Mouse (Mus musculus): Measurements from ENCODE around the gene Il6ra.

Il6ra gene

GRCm38 (mm10) chr3:89912543-89913391 is at the start of gene Il6ra:
Il6ra (minus strand) TSS chr3:89913196.
- DNase-seq (ENCODE audit: low spot score) = peak; percentile 67

GRCm38 (mm10) chr3:89962059-89962750 is 49.2 kb upstream of the Il6ra start:
- DNase-seq (ENCODE audit: low spot score) = no peak

- no peak for DNase-seq (ENCODE audit: low spot score)
Measured at GRCm38 (mm10) chr3:89961436-89961835, 48.4 kb upstream of the Il6ra start.

- peak; percentile 85 for DNase-seq (ENCODE audit: low spot score)
Measured at GRCm38 (mm10) chr3:89960469-89960868, 47.5 kb upstream of the Il6ra start.

GRCm38 (mm10) chr3:89959435-89959834 is 46.4 kb upstream of the Il6ra start:
- DNase-seq (ENCODE audit: low spot score) = no peak

GRCm38 (mm10) chr3:89957880-89958279 is 44.9 kb upstream of the Il6ra start:
- no peak for DNase-seq (ENCODE audit: low spot score)

DNA sequence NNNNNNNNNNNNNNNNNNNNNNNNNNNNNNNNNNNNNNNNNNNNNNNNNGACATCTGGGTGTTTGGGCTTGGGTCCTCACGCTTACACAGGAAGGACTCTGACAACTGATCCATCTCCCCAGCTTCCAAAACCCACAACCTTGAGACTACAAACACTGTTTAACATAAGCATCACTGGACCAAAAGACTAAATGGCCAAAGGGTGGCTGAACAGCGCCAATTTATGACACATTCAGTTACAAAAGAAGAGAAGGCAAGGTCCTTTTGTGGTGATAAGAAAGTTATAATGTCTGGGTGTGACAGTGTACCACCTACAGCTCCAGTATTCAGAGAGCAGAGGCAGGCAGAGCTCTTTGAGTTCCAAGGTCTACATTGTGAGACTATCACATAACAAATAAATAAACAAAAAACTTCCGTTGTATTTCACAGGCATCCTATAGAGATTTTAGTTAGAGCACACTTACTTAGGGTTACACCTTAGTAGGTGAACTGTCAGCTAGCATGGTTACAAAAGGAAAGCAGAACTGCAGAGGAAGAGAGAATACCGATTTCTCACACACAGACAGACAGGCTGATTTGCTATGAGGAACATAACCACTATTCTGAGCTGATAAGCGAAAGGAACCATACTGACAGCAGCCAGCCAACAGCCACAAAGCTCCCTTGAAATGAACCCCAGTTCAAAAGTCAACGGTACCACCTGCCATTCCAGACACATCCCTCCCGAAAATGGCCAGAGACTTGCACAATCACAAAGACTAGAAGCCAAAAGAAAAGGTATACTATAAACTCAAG is 43.4 kb upstream of the Il6ra start:
- DNase-seq (ENCODE audit: low spot score) = no peak

DNA sequence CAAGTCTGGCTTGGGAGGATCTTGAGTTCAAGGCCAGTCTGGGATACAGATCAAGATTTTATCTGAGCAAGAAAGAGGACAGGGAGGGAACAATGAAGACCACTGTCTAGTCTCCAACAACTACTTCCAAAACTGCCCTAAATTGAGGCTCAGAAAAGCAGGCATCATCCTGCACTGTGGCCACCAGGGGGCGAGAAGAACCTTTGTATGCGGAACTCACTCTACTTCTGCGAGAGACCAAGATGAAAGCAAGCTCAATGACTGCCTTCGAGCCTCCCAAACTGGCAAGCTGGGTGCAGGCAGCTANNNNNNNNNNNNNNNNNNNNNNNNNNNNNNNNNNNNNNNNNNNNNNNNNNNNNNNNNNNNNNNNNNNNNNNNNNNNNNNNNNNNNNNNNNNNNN is 40.4 kb upstream of the Il6ra start:
- peak; percentile 73 for DNase-seq (ENCODE audit: low spot score)

DNA sequence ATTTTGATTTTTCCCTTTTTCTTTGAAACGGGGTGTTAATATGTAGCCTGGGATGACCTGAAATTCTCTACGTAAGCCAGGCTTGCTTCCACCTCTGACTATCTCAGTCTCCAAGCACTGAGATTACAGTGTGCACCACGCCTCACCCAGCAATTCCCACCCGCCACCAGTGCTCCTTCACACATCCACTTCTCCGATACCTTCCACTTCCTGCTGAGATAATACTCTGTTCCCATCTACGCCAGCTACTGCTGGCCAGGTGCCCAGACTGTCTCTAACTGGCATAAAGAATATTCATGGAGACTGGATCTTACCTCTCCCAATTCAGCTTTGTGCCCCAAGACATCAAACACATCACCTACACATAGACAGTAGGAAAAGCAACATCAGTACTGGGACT is 35.7 kb upstream of the Il6ra start:
- DNase-seq (ENCODE audit: low spot score) = no peak

DNA sequence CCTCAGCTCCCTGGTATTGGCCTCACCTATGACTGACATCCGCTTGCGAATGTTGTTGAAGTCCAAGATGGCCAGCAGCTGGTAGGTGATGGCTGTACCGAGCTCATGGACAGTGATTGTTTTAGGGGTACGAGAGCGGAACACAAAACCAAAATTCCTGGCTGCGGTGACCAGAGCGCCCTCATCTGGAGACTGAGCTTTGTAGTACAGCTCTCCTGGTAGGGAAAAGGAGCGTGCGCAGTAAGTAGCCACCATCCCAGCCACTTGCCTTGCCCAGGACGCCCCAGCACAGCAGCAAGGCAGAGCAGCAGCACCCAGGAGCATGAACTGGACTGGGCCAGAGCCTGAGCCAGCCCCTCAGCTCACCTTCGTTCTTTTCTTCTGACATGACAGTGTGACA is 35.0 kb upstream of the Il6ra start:
- DNase-seq (ENCODE audit: low spot score) = no peak

- no peak for DNase-seq (ENCODE audit: low spot score)
Measured at GRCm38 (mm10) chr3:89945026-89945425, 32.0 kb upstream of the Il6ra start.

DNA sequence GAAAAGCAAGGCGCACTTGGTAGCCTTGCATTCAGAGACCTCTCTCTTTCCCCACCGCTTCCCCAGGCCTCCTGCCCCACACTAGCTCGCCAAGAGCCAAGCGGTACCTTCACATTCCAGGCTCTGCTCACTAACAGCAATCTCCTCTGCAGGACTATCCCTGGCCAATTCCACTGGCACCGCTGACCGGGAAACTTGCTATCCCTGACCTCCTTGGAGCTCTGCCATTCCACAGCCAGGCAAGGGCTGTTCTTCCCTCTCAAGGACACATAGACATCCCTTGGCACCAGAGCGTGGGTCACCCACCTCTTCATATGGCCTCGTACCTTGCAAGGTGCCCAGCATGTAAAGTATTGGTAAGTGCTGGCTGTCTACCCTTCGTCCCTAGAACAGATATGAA is 29.9 kb upstream of the Il6ra start:
- DNase-seq (ENCODE audit: low spot score) = no peak

DNA sequence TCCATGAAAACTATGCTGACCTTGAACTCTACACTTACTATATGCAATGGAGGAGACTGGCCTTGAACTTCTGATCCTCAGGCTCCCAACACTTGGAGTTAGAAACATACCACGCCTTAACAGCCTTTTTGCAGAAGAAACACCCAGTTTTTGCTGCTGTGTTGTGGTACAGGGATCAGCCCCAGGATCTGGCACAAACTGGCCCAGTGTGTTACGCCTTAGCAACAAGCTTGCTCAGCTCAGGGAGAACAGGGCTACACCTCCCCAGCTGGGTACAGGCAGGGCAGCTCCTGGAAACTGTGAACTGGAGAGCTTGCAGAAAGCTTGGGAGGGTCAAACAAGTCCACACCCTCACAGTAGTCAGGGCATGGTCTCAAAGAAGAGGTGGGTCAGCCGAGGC is 23.5 kb upstream of the Il6ra start:
- no peak for DNase-seq (ENCODE audit: low spot score)

DNA sequence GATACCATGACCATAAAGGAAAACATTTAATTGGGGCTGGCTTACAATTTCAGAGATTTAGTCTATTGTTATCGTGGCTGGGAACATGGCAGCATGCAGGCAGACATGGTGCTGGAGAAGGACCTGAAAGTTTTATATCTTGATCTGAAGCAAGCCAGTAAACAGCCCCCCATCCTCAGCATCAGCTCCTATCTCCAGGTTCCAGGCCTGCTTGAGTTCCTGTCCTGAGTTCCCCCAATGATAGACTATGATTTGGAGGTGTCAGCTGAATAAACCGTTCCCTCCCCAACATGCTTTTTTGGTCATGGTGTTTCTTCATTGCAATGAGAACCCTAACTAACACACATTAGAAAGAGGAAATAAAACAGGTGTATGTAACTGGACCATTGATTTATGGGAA is 19.9 kb upstream of the Il6ra start:
- no peak for DNase-seq (ENCODE audit: low spot score)

DNA sequence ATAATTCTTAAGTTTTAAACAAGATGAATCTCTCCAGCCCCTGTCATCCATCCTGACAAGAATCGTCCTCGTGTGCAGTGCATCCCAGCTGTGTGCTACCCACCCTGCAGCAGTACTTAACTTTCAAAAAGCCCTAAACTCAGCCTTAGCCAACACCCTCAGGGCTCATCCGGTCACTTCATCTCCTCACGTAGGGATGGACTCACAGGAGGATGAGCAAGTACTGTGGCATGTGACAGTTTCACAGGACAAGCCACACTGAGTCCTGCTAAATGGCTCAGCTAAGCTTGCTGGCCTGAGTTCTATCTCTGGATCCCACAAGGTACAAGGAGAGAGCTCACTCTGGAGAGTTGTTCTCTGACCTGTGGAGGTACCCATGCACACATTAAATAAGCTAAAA is 16.0 kb upstream of the Il6ra start:
- DNase-seq (ENCODE audit: low spot score) = no peak

DNA sequence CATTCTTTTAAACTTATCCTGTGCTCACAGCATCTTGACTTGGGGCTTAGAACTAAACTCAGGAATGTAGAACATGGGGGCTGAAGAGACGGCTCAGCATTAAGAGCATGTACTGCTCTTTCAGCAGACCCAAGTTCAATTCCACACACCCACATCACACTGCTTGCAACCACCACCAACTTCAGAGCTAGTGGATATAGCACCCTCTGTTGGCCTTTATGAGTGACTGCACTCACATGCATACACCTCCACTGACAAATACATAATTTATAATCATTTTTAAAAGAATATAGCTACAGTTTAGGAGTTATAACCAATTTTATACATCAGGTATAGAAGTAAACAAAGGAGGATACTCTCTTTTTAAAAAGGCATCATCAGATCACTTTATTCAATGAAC is 13.4 kb upstream of the Il6ra start:
- no peak for DNase-seq (ENCODE audit: low spot score)

- DNase-seq (ENCODE audit: low spot score) = no peak
Measured at GRCm38 (mm10) chr3:89920711-89921110, 7.7 kb upstream of the Il6ra start.

DNA sequence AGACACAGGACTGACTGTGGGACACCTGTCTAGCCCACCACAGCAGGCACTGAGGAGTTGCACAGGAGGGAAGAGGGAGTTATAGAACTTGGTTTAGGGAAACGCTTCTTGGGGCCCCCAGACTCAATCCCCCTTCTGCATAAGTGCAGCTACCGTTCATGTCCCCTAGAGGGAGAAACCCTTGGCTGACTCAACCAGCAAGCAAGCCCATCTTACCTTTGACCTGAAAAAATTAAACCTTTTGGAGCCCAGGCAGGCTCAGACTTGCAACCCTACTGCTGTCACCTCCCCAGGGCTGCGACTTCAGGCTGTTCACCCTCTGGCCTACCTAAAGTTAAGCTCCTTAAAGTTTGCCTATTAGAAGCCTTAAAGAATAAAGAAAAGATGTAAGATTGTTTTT is 4.4 kb upstream of the Il6ra start:
- DNase-seq (ENCODE audit: low spot score) = no peak

DNA sequence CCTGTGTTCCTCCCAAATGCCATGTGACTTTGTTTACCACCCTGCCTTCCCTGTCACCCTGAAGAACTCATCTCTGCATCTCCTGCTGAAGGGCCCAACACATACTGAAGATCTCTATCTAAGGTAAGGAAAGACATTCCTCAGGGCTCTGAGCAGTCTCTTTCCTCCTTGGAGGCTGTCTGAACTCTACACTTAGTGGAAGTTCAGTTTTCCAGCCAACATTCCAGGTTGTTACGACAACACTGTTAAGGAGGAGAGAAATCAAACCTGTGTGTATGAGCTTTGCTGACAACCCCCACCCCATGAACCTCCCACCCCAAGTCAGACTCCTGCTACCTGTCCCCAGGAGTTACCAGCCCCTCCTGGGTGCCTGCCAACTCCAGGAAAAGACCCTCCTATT is 3.6 kb upstream of the Il6ra start:
- DNase-seq (ENCODE audit: low spot score) = no peak

DNA sequence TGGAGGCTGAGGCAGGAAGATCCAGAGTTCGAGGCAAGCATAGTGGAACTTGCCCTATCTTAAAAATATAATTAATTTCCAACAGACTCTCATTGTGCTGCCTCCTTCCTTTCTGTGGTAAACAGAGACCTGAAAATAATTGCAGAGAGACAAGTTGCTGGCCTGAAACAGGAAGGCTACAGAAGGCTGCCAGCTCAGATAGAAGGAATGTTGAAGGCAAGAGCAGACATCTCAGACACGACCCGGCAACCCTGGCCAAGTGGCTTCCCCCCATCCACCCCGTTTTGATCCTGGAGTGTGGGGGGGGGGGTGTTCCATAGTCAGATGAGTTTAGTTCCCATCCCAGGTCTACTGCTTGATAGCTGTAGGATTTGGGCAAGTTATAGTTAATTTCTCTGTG is 1.7 kb upstream of the Il6ra start:
- no peak for DNase-seq (ENCODE audit: low spot score)

GRCm38 (mm10) chr3:89912108-89912542 is 871 bp downstream of the Il6ra start:
- DNase-seq (ENCODE audit: low spot score) = no peak

DNA sequence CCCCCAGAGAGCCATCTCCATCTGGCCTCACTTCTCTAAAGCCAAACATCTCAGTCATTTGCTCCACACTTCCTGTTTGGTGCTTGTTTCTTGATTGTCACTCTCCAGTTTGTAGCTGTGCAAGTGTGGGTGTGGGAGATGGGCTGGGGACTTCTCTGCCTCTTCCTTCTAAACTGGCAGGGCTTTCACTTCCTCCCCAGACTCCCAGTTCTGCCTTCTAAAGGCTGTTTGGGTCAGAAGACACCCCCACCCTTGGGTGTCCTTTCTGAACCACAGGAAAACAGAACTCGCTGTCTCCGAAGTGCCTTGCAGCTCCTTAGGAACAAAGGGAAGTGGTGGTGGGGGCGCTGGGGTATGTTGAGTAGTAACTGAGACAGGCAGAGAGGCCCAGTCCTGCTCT is 1.8 kb downstream of the Il6ra start:
- no peak for DNase-seq (ENCODE audit: low spot score)
